Mouse (Mus musculus): ENCODE data around the gene Ppp4r1. TPM values are rescaled to one million over a fixed set of nuclear protein-coding genes. Genes with fewer than 3 reads are reported as not detected.
A peak's percentile ranks its signal among the peaks of the same experiment; 100 is the strongest.

The Ppp4r1 gene
- polyA plus RNA-seq, 1 experiment from 2014 or later = 8.0 TPM

DNA sequence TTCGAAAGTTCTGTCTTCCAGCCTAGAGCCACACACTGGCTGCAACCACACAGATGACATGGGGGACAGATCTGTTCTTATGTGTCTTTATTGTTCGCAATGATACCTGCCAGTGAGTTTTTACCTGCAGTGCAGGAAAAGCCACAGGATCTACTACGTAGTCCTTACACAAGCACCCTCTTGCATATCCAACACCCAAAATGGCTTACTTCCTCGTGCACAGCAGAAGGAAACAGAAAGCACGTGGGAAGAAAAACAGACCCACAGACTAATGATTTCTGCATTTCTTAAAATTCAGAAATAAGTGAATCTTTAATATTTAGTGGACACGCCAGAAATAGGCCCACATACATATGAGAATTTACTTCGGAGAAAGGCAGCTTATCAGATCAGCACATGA lies 32.6 kb upstream of the Ppp4r1 start:
- no peak for DNase-seq
- TF ChIP-seq CTCF (IDR thresholded peaks at IDR 0.05; ENCODE audit: low read depth) (no peak), EP300 (IDR thresholded peaks at IDR 0.05; ENCODE audit: low read depth) (no peak)
- Histone ChIP-seq H3K4me2 (ENCODE audit: low read depth, low read length) (no peak overlapping the region), H3K9me3 (ENCODE audit: low read length) (no peaks in the 10 kb centered on the region), H3K4me3 (ENCODE audit: low read depth, low read length) (no peak overlapping the region), H3K27me3 (ENCODE audit: insufficient read depth, low read length) (no peaks in the 10 kb centered on the region), H3K9ac (replicated peaks) (no peak overlapping the region), H3K27ac (ENCODE audit: low read depth) (no peak overlapping the region), H3K4me1 (ENCODE audit: insufficient read depth) (no peaks in the 10 kb centered on the region), H3K36me3 (replicated peaks; ENCODE audit: insufficient read depth, low read length) (no peaks in the 10 kb centered on the region)
- 67% methylated on average over 7 of the region's 7 CpGs for WGBS (ENCODE audit: insufficient replicate concordance)
- no peak for ATAC-seq

GRCm38 (mm10) chr17:65750301-65750700 lies 32.1 kb upstream of the Ppp4r1 start:
- TF ChIP-seq EP300 (IDR thresholded peaks at IDR 0.05; ENCODE audit: low read depth) (no peak), CTCF (IDR thresholded peaks at IDR 0.05; ENCODE audit: low read depth) (peak; percentile 60)
- Histone ChIP-seq H3K27me3 (ENCODE audit: insufficient read depth, low read length) (no peaks in the 10 kb centered on the region), H3K4me1 (ENCODE audit: insufficient read depth) (no peaks in the 10 kb centered on the region), H3K4me2 (ENCODE audit: low read depth, low read length) (no peak overlapping the region), H3K27ac (ENCODE audit: low read depth) (no peak overlapping the region), H3K4me3 (ENCODE audit: low read depth, low read length) (no peak overlapping the region), H3K9ac (replicated peaks) (no peak overlapping the region), H3K9me3 (ENCODE audit: low read length) (no peaks in the 10 kb centered on the region), H3K36me3 (replicated peaks; ENCODE audit: insufficient read depth, low read length) (no peaks in the 10 kb centered on the region)
- DNase-seq = peak; percentile 48
- ATAC-seq = no peak

DNA sequence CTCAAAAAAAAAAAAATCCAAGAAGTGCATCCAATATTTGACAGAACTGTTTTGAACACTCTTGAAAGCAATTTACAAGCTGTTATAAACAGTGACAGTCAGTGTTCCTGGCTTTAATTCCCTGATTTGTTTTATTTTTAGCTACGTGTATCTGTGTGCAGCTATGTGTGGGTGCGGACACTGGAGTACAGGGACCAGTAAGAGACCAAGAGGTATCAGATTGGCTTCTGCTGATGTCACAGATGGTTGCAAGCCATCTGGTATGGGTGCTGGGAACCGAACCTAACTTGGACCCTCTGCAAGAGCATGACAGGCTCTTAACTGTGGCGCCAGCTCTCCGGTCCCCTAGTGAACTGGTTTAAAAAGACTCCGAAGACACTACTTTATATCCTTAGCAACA lies 29.2 kb upstream of the Ppp4r1 start:
- TF ChIP-seq EP300 (IDR thresholded peaks at IDR 0.05; ENCODE audit: low read depth) = no peak
- no peak for TF ChIP-seq CTCF (IDR thresholded peaks at IDR 0.05; ENCODE audit: low read depth)
- DNase-seq (no peak), ATAC-seq (no peak)
- Histone ChIP-seq H3K9ac (replicated peaks) (no peak overlapping the region), H3K27me3 (ENCODE audit: insufficient read depth, low read length) (no peaks in the 10 kb centered on the region), H3K36me3 (replicated peaks; ENCODE audit: insufficient read depth, low read length) (no peaks in the 10 kb centered on the region), H3K4me3 (ENCODE audit: low read depth, low read length) (no peak overlapping the region), H3K4me1 (ENCODE audit: insufficient read depth) (no peaks in the 10 kb centered on the region), H3K27ac (ENCODE audit: low read depth) (no peak overlapping the region), H3K4me2 (ENCODE audit: low read depth, low read length) (no peak overlapping the region), H3K9me3 (ENCODE audit: low read length) (no peaks in the 10 kb centered on the region)
- 89% methylated on average over 6 of the region's 6 CpGs for WGBS (ENCODE audit: insufficient replicate concordance)

- no peaks in the 10 kb centered on the region for H3K36me3 ChIP-seq (replicated peaks; ENCODE audit: insufficient read depth, low read length)
- H3K4me1 ChIP-seq (ENCODE audit: insufficient read depth) = no peaks in the 10 kb centered on the region
- no peak overlapping the region for H3K27ac ChIP-seq (ENCODE audit: low read depth)
- no peak overlapping the region for H3K9ac ChIP-seq (replicated peaks)
- ATAC-seq = no peak
- DNase-seq = no peak
- H3K4me2 ChIP-seq (ENCODE audit: low read depth, low read length) = no peak overlapping the region
- no peak for TF ChIP-seq EP300 (IDR thresholded peaks at IDR 0.05; ENCODE audit: low read depth)
- no peak for TF ChIP-seq CTCF (IDR thresholded peaks at IDR 0.05; ENCODE audit: low read depth)
- no peaks in the 10 kb centered on the region for H3K9me3 ChIP-seq (ENCODE audit: low read length)
- H3K27me3 ChIP-seq (ENCODE audit: insufficient read depth, low read length) = no peaks in the 10 kb centered on the region
- 82% methylated on average over 3 of the region's 3 CpGs for WGBS (ENCODE audit: insufficient replicate concordance)
- H3K4me3 ChIP-seq (ENCODE audit: low read depth, low read length) = no peak overlapping the region
Measured at GRCm38 (mm10) chr17:65755857-65756256, 26.5 kb upstream of the Ppp4r1 start.

- Histone ChIP-seq H3K36me3 (replicated peaks; ENCODE audit: insufficient read depth, low read length) (no peaks in the 10 kb centered on the region), H3K27me3 (ENCODE audit: insufficient read depth, low read length) (no peaks in the 10 kb centered on the region), H3K9me3 (ENCODE audit: low read length) (no peaks in the 10 kb centered on the region), H3K4me3 (ENCODE audit: low read depth, low read length) (no peak overlapping the region), H3K9ac (replicated peaks) (no peak overlapping the region), H3K27ac (ENCODE audit: low read depth) (no peak overlapping the region), H3K4me1 (ENCODE audit: insufficient read depth) (no peaks in the 10 kb centered on the region), H3K4me2 (ENCODE audit: low read depth, low read length) (no peak overlapping the region)
- ATAC-seq (no peak), DNase-seq (no peak)
- 81% methylated on average over 6 of the region's 6 CpGs for WGBS (ENCODE audit: insufficient replicate concordance)
- no peak for TF ChIP-seq CTCF (IDR thresholded peaks at IDR 0.05; ENCODE audit: low read depth)
- TF ChIP-seq EP300 (IDR thresholded peaks at IDR 0.05; ENCODE audit: low read depth) = no peak
Measured at GRCm38 (mm10) chr17:65757150-65757549, 25.2 kb upstream of the Ppp4r1 start.

GRCm38 (mm10) chr17:65763221-65763620 lies 19.2 kb upstream of the Ppp4r1 start:
- 91% methylated on average over 14 of the region's 14 CpGs for WGBS (ENCODE audit: insufficient replicate concordance)
- H3K4me1 ChIP-seq (ENCODE audit: insufficient read depth) = peaks cover 6% of the 10 kb centered on the region
- H3K9ac ChIP-seq (replicated peaks) = no peak overlapping the region
- TF ChIP-seq CTCF (IDR thresholded peaks at IDR 0.05; ENCODE audit: low read depth) = no peak
- TF ChIP-seq EP300 (IDR thresholded peaks at IDR 0.05; ENCODE audit: low read depth) = no peak
- H3K4me3 ChIP-seq (ENCODE audit: low read depth, low read length) = no peak overlapping the region
- H3K27ac ChIP-seq (ENCODE audit: low read depth) = no peak overlapping the region
- no peak for ATAC-seq
- no peaks in the 10 kb centered on the region for H3K36me3 ChIP-seq (replicated peaks; ENCODE audit: insufficient read depth, low read length)
- no peak for DNase-seq
- H3K9me3 ChIP-seq (ENCODE audit: low read length) = no peaks in the 10 kb centered on the region
- no peak overlapping the region for H3K4me2 ChIP-seq (ENCODE audit: low read depth, low read length)
- no peaks in the 10 kb centered on the region for H3K27me3 ChIP-seq (ENCODE audit: insufficient read depth, low read length)

DNA sequence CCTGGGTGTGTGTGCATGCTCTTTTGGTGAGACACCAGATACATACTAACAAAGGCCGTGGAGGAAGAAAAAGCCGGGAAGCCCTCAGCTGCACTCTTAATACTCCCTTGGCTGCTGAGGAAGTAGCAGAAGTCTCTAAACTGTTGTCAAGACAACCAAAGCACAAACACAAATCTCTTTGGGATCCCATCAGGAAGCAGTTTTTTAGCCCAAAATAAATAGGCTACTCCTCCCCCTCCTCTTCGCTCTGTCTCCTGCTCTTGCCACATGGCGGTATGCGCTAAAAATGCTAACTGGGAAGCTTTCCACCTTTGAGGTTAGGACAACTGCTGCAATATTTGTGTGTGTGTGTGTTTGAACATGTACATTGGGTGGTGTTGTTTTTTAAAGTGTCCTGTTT lies 13.9 kb upstream of the Ppp4r1 start:
- Histone ChIP-seq H3K36me3 (replicated peaks; ENCODE audit: insufficient read depth, low read length) (no peaks in the 10 kb centered on the region), H3K9me3 (ENCODE audit: low read length) (no peaks in the 10 kb centered on the region), H3K27me3 (ENCODE audit: insufficient read depth, low read length) (peaks cover 18% of the 10 kb centered on the region), H3K9ac (replicated peaks) (no peak overlapping the region), H3K4me1 (ENCODE audit: insufficient read depth) (peaks cover 30% of the 10 kb centered on the region), H3K4me2 (ENCODE audit: low read depth, low read length) (no peak overlapping the region), H3K4me3 (ENCODE audit: low read depth, low read length) (no peak overlapping the region), H3K27ac (ENCODE audit: low read depth) (no peak overlapping the region)
- TF ChIP-seq CTCF (IDR thresholded peaks at IDR 0.05; ENCODE audit: low read depth) (no peak), EP300 (IDR thresholded peaks at IDR 0.05; ENCODE audit: low read depth) (0 out of 2 replicates have a peak, but pooled peaks have one; percentile 10)
- no peak for DNase-seq
- peak; percentile 53 for ATAC-seq
- WGBS (ENCODE audit: insufficient replicate concordance) = 68% methylated on average over 5 of the region's 5 CpGs
